Mouse (Mus musculus): ENCODE results near the gene Sult6b1. TPM values are rescaled to one million over a fixed set of nuclear protein-coding genes. Genes with fewer than 3 reads are reported as not detected.

The Sult6b1 gene
- under 1 TPM in 1 of 2 experiments, not detected in 1; 0.62 TPM for total RNA-seq (2021)

DNA sequence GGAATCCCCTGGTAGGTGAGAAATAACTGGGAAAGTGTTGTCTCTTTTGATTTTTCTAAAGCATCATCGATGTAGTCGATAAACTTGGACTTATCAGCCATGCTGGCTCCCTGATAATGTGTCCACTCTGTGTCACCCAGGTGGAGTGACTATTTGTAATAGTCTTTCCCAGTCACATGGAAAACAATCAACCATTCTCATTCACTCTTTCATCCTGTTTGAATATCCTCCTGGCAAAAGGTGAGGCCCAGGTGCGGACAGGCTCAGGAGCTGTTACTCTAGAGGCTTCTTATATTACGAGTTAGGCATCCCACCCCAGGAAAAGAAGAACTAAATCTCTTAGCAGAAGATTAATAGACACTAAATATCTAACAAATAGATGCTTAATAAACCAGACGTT lies at the start of gene Sult6b1:
Gene Sult6b1, minus strand, starts transcription at position 101 of the 400 bp plus-strand sequence.
- DNase-seq, result no peak
- intact Hi-C loops (cut with DNase I), result no loop called here

DNA sequence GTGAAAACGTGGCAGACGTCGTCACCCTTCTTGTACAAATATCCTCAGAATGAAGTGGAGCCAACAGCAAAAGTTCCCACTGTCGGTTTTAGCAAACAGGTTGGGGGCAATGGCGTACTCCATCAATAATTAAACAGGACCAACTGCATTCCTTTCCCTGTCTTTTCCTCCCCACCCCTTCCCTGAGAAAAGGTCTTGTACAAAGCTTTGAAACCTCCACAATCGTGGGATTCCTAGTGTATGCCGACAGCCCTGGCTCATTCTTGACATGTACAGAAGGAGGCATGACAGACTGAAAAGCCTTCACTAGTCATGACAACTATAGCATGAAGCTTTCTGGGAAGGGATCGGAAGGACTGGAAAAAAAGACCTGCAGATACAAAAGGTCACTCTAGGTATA lies 46.4 kb upstream of the Sult6b1 start:
- no peak for DNase-seq

DNA sequence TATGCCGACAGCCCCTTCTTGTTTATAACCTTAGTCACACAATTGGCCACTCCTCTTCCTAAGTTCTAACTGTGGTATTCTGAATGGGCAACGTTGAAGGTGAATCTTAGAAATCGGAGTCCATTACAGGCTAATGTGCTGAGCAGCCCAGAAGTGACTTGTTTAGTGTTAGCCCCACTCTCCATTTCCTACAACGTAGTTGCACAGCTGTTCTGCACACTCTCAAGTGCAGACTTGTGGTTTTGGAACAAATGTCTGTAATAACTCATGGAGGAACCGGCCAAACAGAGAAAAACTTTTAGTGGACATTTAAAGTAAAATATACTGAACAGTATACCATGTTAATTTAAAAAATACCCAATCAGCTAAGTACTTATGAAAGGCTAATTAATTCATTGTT lies 45.3 kb upstream of the Sult6b1 start:
- intact Hi-C loops (cut with DNase I), result no loop called here
- DNase-seq, result no peak

More for the DNA sequence above, 46.4 kb upstream of the Sult6b1 start:
- intact Hi-C loops (cut with DNase I), result no loop called here

DNA sequence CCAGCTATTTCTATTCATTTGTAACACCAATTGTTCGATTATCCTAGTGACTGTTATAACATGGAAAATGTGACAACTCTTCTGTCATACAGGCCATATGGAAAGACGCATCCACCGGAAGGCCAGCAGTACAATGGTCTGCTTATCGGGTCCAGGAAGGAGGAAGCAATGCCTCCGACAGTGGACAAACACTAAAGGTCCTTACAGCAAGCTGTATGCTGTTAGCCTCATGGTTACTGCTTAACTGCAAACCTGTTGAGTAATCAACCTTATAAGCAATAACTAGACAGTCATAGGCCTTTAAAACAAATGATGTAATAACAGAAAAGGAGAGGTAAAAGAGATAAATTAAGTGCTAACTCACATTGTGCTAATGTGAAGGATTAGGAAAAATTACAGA lies 44.4 kb upstream of the Sult6b1 start:
- intact Hi-C loops (cut with DNase I), result no loop called here
- DNase-seq, result no peak

DNA sequence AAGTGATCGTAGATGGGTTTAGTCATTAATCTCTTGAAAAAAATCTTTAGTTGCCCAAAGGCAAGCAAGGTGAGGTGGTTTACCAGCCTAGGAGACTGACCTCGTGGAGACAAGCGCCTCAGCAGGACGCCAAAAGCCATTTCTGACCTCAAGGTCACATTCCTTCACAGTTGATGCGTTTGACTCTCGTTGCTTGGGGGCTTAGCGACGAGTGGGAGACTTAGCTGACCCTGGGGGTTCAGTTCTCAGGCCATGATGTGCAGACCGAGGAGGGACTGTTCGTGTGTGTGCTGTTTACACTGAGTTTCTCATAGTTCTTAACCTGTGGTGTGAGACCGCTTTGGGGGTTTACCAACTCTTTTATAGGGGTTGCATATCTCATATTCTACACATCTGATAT lies 35.8 kb upstream of the Sult6b1 start:
- intact Hi-C loops (cut with DNase I), result no loop called here
- DNase-seq, result no peak

DNA sequence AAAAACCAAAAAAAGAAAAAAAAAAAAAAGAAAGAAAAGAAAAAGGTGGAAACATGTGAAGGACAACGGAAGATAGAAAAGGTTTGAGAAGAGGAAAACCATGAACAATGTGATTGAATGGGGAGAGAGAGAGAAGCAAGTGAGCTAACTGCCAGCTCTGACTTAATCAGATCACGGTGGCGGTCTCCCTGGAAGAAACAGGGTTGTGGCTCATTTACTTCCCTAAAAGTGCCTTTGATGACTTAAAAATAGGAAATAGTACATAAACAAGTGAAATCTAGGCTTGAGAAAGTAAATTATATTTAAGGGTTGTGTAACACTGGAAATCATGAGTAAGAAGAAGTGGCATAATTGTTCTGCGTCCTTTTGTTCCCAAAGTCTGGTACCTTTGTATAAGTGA lies 32.1 kb upstream of the Sult6b1 start:
- intact Hi-C loops (cut with DNase I), result no loop called here
- DNase-seq, result no peak

DNA sequence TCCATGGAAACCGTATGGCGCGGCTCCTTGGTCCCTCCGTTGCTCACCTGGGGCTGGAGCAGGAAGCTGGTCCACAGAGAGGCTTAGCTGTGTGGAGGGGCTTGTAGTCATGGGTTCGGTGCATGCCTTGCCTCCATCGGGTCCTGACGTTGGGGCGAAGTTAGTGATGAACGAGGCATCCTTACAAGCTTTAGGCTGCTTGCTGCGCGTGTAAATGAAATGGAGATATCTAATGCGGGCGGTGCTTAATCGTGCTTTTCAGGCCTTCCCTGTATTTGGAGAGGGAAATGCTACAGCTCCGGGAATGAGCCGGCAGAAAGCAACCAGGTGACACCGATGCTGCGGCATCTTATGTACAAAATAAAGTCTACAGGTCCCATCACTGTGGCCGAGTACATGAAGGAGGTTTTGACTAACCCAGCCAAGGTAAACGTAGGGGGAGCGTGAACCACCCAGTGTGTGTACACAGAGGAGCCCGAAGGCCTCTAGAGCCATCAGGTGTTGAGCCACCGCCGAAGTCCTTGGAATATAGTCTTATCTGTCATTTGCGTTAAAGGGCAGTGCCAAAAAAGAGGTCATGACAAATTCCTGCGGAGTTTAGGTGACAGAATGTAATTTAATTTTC lies 30.5 kb upstream of the Sult6b1 start:
- no peak for DNase-seq
- intact Hi-C loops (cut with DNase I), result no loop called here

DNA sequence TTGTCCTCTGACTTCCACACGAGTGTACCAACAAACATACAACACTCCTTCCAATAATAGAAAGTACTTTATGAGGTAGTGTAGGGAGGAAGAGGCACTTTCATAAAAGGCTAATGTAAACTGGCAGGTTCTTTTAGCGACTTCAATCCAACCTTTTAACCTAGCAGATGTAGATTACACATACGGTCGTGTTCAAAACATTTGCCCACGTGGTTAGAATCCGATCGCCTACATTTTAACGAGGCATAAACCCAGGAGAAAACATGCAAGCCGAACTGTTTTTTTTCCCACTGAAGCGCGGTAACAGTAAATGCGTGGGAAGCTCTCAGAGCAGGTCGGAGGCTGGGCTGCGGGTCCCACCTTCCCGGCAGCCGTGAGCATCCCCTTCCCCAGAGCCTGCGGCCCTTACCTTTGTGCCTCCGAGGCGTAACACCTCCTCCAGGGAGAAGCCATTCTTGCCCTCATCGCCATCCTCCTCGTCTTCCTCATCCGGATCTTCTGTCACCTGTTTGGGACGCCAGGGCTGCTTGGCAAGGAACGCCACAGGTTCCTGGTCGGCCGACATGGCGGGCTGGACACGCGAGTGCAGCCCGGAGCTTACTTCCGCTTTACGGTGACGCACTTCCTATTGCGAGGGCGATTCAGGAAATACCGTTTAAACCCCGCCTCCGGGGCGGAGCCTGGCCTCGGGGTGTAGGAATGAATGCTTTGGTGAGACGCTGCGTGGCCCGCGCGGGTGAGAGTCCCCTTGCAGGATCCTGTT lies 29.9 kb upstream of the Sult6b1 start, which contains the start of the genes Cebpz and Ndufaf7:
Gene Cebpz, minus strand, starts transcription at position 601 of the 763 bp plus-strand sequence.
Gene Ndufaf7, plus strand, starts transcription at position 671 of the 763 bp plus-strand sequence.
- intact Hi-C loops (cut with DNase I), result no loop called here
- DNase-seq, result peak; percentile 98

DNA sequence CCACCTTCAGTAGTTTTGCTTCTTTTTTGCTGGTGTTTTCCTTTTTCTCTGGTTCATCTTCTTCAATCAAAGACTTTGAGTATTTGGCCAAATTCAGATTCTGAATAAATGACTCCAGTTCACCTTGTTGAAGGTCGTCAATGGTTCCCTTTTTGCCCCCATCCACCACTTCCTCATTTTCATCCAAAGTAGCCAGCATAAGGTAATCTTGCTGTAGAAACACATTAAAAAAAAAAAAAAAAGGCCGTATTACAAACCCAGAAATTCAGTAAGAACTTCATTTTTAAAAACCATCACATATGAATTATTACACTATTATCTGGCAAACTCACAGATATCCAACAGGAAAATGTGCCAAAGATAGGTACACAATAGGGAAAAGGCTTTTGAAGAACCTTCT lies 29.1 kb upstream of the Sult6b1 start:
- DNase-seq, result no peak
- intact Hi-C loops (cut with DNase I), result no loop called here

DNA sequence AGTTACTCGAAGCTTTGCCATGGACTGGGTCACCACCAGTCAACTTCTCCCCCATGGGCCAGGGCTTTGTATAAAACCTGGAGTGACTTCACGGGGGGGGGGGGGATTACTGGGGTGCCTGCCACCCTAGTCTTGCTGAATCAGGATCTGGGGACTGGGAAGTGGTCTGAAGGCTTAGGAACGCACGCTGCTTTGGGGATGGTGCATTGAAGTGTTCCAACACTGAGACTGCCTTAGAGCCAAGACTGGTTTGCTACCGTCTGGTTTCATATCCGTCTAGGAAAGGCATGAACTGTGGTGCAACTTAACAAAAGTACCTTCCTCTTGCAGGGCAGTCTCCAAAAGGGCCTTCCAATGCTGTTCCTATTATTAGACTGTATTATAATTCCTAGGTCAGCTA lies 10.9 kb upstream of the Sult6b1 start:
- no peak for DNase-seq
- intact Hi-C loops (cut with DNase I), result no loop called here

DNA sequence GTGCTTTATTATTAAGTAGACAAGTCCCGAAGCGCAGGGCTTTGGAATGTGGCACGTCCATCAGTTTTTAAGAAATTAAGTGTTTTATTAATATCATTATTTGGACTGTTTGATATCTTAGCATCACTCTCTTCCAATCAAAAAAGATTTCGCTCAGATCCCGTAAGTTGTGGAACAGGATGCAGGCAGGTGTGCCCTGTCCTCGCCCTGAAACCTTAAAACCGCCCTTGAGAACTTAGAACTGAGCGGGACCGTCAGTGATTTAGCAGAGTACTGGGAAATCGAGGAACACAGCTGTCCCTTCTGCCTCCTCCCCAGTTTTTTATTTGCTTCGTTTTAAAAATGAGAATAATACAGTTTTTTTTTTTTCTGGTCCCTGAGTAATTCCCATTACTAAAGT lies 10.1 kb upstream of the Sult6b1 start:
- intact Hi-C loops (cut with DNase I), result no loop called here
- DNase-seq, result no peak

DNA sequence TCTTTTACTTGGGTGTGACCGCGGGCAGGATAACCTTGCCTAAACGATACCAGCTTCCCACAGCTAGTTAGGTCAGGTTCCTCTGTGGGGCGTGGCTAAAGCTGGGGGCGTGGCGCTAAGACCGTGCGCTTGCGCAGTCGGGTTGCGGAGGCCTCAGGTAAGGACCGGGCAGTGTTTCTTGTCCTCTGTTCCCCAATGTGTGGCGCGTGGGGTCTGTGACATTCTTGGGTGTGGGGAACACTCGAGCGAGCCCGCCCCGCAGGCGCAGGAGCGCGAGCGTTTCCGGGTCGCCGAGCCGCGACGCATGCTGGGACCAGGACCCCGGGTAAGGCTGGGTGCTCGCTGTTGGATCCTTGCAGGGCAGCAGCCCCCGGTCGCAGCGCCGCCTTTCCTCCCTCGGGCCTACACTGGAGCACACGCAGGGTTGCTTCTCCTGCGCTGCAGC lies 9.6 kb upstream of the Sult6b1 start, which contains the start of gene Cebpzos:
Gene Cebpzos, plus strand, starts transcription at position 132 of the 445 bp plus-strand sequence.
- DNase-seq, result peak; percentile 85
- intact Hi-C loops (cut with DNase I), result no loop called here

DNA sequence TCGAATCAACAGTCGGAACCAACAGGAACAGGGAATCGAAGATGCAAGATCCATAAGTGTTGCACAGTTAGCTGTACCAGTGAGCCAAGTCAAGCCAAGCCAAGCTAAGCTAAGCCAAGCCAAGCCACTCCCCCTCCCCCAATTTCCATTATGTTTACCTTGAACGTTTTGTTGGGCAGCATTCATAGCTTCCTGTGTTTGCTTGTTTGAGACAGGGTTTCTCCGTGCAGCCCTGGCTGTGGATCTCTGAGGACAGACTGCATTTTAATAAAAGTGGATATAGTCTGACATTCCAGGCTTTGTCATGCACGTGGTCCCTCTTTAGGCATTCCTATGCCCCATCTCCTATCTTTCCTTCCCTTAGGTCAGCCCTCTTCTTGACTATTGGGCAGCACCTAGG lies 9.0 kb upstream of the Sult6b1 start:
- intact Hi-C loops (cut with DNase I), result no loop called here
- DNase-seq, result no peak

DNA sequence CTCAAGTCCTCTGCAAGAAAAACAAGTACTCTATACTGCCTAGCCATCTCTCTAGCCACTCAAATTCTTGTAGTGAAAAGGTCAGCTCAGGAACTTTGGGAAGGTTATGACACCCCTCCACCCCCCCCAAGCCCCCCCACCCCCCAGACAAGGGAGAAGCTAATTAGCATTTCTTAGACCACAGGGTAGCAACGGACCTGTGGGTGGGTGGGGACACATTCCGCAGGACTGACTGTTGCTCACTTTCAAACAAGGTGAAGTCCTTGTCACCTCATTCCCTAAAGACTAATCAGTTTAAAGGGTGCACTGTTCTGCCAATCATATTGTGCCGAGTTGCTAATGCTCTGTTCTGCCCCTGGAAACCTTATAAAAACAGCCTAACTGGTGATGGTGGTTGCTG lies 7.1 kb upstream of the Sult6b1 start:
- intact Hi-C loops (cut with DNase I), result no loop called here
- DNase-seq, result no peak

DNA sequence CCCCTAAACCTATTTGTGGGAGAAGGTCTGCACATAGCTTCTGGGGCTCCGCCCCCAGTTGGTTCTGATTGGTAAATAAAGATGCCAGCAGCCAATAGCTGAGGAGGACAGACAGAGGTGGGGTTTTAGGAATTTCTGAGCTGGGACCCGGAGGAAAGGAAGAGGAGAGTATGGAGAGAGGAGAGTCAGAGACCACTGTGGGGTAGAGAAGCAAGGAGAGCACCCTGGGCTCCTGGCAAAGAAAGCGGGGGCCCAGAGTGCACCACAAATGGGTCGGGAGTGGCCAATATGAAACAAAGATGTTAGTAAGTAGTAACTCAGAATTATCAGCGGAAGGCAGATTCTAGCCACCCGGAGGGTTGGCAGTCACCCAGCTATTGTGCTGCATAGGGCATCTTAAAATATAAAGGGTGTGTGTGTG lies 6.1 kb upstream of the Sult6b1 start:
- peak; percentile 61 for DNase-seq
- intact Hi-C loops (cut with DNase I), result no loop called here

DNA sequence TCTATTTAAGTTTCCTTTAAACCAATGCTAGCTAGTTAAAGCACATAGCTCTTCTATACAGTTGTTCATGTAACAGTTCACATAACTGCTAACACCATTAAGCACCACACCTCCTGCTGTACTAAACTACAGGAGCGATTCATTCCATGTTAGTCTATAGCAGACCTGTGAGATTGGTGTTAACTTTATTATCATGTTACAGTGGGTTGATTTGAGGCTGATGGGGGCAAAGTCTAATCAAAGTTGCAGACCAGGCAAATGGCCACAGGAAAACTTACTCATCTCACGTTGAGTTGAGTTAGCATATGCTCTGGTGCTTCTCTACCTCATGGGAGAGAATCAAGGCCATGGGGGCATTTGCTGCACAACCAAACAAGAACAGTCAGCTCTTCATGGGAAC lies 2.6 kb upstream of the Sult6b1 start:
- intact Hi-C loops (cut with DNase I), result no loop called here
- no peak for DNase-seq

DNA sequence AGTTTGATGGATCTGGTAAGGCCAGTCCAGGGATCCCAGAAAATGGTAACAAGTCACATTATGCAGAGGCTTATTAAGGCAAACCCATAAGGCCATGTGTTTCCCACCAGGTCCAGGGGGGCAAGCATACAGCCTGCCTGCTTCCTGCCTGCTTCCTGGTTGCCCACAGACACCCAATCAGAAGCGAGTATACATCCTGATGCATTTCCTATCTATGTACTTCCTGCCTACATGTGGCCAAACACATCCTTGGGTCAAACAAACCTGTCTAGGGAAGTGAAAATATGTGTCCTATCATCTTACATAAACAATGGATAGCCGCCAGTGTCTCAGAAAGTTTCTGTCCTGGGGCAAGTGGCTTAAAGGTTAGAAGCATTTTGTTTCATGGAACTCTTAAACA lies 3.6 kb downstream of the Sult6b1 start:
- DNase-seq, result no peak
- intact Hi-C loops (cut with DNase I), result no loop called here

DNA sequence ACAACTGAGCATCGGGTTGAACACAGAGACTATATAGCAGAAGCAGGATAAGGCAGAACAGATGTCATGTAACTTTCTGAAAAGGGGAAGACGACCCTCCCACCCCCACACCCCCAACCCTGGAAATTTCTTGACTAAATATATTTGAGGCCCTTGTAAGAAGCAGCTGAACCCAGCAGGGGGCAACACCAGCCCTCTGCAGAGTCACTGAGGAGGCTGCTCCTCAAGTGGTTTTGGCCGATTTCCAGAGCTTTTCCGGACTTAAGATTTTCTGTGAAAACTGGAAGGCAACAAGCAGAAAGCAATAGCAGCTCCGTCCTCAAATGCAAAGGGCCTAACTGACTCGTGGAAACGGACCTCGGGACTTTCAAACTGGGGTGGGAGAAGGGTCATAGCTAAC lies 11.4 kb downstream of the Sult6b1 start:
- intact Hi-C loops (cut with DNase I), result no loop called here
- DNase-seq, result peak; percentile 63

DNA sequence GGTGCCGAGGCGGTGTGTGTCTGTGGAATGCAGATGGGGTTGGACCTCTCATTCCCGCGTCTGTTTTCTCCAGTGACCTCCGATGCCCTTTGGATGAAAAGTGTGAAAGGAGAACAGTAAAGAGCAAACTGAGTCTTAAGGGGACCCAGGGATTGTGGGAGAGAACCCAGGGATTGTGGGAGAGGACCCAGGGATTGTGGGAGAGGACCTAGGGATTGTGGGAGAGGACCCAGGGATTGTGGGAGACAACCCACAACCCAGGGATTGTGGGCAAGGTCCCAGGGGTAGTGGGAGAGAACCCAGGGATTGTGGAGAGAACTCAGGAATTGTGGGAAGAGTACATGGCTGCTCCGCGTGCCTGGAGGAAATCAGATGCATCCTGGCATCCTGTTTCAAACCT lies 11.8 kb downstream of the Sult6b1 start:
- intact Hi-C loops (cut with DNase I), result no loop called here
- no peak for DNase-seq

DNA sequence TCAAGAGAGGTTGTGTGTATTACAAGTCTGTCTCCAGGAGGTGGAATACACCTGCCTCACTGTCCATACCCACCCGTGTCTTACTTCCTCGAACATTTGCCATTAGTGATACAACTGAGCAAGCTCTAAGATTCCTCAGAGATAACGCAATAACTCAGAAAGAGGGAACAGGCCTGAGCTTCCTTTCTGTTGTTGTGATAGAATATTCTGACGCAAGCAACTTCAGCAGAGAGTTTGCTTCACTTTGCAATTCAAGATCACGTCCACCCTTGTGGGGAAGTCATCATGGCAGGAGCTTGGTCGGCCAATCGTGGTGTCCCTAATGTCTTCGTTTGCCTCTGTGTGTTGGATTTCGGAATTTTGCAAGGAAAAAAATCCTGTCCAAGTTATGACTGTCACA lies 15.8 kb downstream of the Sult6b1 start:
- no peak for DNase-seq
- intact Hi-C loops (cut with DNase I), result no loop called here

DNA sequence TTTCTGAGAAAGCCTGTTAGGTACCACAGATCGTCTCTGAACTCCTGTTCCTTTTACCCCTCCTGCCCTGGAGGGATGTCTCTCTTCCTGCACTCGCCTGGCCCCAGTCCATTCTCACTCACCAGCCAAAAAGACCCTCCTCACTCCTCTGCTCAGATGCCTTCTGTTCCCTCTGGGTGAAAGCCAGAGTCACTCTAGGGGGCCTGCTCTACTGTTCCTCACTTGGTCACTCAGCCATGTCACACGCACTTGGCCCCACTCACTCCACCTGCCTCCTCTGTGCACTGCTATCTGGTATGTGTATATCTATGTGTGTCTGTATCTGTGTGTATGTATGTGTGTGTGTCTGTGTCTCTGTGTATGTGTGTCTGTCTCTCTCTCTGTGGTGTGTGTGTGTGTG lies 17.6 kb downstream of the Sult6b1 start:
- peak; percentile 96 for DNase-seq
- intact Hi-C loops (cut with DNase I), result no loop called here

DNA sequence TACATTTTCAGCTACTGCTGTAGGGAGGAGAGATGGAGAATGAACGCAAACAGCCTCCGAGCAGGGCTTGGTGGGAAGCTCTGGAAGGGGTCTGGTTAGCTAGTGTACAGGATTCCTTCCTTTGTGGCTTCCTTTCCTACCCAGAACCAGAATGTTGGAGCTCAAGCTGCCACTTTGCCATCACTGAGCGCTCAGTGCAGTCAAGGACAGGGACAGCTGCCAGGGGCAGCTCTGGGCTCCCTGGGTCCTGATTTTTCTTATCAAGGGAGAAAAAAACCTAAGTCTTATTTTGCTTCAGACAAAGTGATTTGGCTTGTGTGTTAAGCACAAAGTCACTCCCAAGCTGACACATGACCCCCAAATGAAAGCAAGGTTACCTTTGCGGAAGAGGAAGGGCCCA lies 18.2 kb downstream of the Sult6b1 start:
- DNase-seq, result peak; percentile 22
- intact Hi-C loops (cut with DNase I), result no loop called here

Data from left cerebral cortex, postnatal 4 days (tissue).